Mouse (Mus musculus) adrenal gland, postnatal 10 days (tissue): ENCODE data around the gene Prr7. TPM values are rescaled to one million over a fixed set of nuclear protein-coding genes. Genes with fewer than 3 reads are reported as not detected.

Experiments
- DNase-seq: peaks from one replicate; pipeline ENCODE4 v3.0.0; 2021; ENCODE audit warnings: mixed read lengths
- microRNA-seq: library from miRNA; unstranded; fragments of <30 nt; microRNA quantifications from one replicate; pipeline ENCODE4 v1.2.0, GENCODE M21; 2021
- total RNA-seq, 2 experiments: library from RNA; stranded (reverse); gene quantifications; 2 replicates each; pipeline ENCODE4 v1.2.3; 2021

Prr7 gene
- total RNA-seq, 2 experiments from 2014 or later: 3.7 to 4.2 TPM

DNA sequence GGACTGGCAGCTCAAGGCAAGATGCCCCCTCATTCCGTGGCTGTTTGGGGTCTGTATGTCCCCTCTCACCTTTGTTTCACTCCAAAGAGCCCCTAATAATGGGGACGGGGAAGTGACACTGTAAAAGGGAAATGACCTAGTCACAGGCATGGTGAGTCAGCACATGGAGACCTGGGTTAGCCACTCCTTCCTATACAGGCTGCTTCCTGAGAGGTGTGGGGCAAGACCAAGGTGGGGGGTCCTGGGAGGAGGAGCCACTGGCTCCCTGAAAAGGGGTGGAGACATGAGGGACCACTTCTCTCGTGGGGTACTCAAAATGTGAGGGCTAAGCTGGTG is 46.2 kb downstream of the Prr7 start:
- no peak for DNase-seq

DNA sequence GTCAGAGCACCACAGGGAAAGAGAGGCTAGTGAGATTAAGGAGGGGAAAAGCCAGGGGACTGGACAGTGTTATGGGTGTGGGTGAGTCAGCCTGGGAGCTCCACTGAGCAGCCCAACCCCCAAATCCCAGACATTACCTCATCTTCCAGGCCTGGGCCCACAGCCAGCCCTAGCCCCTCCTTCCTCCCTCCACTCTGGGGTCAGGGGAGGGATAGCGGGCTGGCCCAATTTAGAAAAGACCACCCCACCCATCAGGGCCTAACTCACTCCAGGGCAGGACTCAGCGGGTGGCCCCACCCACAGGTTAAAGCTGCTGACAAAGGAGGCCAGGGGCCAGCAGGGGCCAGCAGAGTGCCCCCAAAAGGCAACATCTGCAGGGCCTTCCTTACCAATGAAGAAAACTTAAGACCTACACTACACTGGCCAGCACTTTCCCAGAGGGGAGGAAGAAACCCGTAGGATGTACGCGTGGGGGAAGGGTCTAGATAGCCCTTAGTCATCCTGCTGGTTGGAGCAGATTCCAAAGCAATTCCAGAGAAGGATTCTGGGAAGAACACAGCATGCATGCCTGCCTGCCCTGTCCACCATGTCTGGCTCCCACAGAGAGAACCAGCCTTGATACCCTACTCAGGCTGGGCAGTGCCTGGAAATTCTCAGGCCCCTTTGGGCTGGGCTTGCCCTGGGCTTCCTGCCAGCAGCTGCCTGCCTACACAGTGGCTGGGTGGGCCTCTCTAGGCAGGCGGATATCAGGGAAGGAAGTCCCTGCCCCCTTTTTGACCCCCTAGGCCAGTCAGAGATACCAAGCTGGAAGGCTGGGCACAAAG is 46.8 kb downstream of the Prr7 start:
- DNase-seq: peak; percentile 80

DNA sequence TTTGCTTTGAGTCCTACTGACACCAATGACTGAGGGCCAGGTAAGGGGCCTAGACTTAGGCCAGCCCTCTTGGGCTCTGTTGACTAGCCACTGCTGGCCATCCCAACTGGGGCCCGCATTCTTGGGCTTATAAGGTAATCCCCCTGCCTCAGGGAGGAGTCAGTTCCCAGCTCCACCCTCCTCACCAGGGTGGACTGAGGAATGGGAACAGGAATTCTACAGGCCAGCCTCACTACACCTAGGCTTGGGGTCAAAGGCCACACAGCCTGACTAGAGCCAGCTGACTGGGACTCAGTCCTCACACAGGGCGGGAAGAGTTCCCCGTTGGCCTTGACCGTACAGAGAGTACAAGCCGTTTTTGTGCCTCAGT is 47.4 kb downstream of the Prr7 start:
- DNase-seq: no peak

DNA sequence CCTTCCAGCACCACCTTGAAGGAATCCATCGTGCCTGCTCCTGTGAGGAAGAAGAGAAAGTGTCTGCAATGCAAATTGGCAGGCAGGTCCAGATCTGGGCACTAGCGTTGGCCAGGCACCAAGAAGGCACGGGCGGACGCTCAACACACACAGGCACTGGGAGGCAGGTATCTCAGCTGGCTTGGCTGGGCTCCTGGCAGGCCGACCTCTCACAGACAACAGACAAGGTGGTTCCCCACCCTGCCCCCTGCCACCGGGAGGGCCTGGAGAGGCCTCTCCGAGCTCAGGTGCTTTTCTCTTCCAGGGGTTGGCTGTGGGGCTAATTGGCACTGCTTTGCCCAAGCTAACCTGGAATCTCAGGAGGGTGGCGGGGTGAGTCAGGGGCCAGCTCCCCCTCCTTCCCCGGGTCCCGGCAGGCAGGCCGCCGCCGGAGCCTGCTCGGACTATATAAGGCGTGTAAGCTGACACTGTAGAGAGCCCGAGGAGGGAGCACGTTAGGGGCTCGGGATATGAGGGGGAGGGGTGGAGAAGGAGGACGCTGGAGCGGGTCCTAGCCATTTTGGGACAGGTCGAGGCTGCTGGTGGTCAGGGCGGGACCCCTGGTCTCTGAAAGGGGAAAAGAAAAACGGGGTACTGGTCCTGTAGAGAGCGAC is 48.4 kb downstream of the Prr7 start:
- DNase-seq: peak; percentile 69

DNA sequence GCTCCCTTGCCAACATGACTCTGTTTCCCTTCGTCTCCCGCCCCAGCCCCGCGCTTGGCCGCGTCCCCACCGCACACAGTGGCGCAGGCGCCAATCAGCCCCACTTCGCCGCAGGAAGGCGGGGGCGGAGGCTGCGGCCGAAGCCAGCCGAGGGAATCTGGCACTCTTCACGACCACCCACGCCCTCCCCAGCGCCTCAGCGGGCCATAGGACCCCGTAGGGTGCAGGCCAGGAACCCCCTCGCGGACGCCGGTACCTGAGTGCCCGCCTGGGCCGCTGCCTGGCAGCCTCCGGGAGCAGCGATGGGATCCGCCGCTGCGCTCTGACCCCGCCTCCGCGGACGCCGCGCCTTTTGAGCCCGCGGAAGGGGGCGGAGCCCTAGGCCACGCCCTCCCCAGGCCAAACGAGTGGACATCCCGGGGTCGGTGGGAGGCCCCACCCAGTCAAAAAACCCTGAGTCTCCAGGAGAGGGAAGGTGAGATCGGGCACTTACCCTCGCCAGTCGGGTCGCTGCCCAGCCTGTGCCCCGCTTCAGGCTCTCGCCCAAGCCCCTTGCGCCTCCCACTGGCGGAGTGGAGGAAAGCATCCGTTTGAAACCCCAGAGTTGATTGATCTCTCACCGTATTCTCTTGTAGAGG is 49.2 kb downstream of the Prr7 start, which contains the start of gene Pdlim7:
Gene Pdlim7 (minus strand): TSS at position 566 of the 638 bp plus-strand sequence.
- peak; percentile 95 for DNase-seq

DNA sequence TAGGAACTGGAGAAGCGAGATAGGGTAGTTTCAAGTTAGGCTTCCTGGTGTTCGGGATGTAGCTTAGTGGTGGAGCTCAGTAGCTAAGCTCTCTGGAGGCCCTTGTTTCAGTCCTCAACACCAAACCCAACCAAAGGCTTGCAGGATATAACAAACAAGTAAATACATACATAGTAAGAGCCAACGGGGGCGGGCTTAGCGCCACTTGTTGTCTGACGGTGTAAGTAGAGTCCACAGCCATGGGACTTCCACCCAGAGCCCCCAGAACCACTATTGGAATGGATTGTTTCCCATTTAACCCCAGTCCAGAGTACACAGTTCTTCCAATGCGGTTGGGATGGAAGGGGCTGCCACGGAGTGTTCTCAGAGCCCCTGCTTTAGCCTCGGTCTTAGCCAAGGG is 49.8 kb downstream of the Prr7 start:
- no peak for DNase-seq

DNA sequence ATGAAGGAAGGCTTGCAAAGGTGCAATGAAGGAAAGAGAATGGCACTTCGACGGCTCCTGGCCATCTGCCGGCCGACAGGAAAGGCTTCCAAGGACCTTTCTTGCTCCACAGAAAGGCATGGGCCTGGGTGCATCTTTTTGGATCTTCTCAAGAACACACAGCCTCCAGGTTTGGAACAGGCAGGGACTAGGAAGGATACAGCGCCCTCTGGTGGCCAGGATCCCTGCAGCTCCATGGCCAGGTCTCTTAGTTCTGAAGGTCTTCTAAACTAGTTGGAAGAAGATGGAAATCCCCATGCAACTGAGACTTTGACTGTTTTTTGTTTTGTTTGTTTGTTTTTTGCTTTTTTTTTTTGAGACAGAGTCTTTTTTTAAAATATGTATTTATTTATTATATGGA is 52.9 kb downstream of the Prr7 start:
- DNase-seq: peak; percentile 93

DNA sequence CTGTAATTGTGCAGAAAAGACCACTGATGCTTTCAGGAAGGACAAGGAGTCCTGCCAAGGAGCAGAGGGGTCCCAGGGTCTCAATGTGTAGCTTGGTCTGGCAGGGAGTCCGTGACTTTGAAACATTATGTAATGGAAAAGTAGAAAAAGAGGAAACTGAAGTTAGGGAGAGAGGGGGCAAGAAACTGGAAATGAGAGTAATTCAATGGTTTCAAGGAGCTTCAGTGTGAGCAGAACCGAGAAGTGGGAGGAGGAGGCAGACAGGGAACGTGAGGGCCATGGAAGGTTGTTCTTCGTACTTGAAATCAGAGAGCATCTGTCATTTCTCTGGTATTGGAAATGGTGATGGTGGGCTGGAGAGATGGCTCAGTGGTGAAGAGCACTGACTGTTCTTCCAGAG is 55.5 kb downstream of the Prr7 start:
- no peak for DNase-seq

DNA sequence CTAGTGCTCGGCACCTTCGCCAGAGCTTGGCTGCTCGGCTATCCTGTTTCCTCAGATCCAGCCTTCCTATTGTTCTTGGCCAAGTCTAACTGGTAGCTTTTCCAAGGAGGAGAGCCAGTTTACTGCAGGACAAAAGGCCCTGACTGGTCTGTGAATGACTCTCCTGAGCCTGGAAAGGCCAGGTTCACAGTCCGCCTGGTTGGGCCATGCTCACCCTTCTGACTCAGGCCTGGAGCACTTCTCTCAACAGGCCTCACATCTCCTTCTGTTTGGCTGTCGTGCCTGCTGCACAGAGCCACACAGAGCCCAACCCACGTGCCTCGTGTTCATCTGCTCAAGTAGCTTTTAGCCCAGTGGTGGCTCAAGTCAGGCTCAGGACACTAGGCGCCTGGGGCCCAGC is 58.7 kb downstream of the Prr7 start:
- DNase-seq: peak; percentile 7

Small RNAs within 50 kb of the gene (microRNA-seq; reads per million reads assigned to microRNA genes)
- 2.8 reads per million for gene Mir6943
- 8.3 reads per million, percentile 12 among the genes with 10 or more reads in this experiment for gene Mir6944
- gene Mir6945: 2.3 reads per million

Other genes with a start within 250 kb of the Prr7 start
- gene Prelid1, start 143.8 kb upstream of the Prr7 start, total RNA-seq: 100 to 1,000 TPM; 168 to 185 TPM
- 10 to 100 TPM; 54.8 to 67.8 TPM for gene Rab24, start 142.3 kb upstream of the Prr7 start, total RNA-seq
- gene Mxd3, start 134.4 kb upstream of the Prr7 start, total RNA-seq: 10 to 100 TPM; 11.0 to 12.8 TPM
- gene Lman2, start 101.5 kb upstream of the Prr7 start, total RNA-seq: 100 to 1,000 TPM; 105 to 113 TPM
- gene Rgs14, start 94.5 kb upstream of the Prr7 start, total RNA-seq: 1 to 10 TPM; 1.9 to 2.6 TPM
- under 1 TPM in 1 of 2 experiments, not detected in 1; 0.42 TPM for gene Slc34a1, start 66.1 kb upstream of the Prr7 start, total RNA-seq
- not detected for gene Pfn3, start 49.0 kb upstream of the Prr7 start, total RNA-seq
- gene F12, start 37.5 kb upstream of the Prr7 start, total RNA-seq: 100 to 1,000 TPM in 1 of 2 experiments, 10 to 100 TPM in 1; 39.7 to 101 TPM
- 10 to 100 TPM; 40.2 to 47.0 TPM for gene Grk6, start 19.2 kb upstream of the Prr7 start, total RNA-seq
- 10 to 100 TPM; 32.1 to 41.6 TPM for gene Dbn1, start 23.8 kb downstream of the Prr7 start, total RNA-seq
- 10 to 100 TPM; 31.6 to 39.4 TPM for gene Pdlim7, start 49.4 kb downstream of the Prr7 start, total RNA-seq
- gene Dok3, start 65.0 kb downstream of the Prr7 start, total RNA-seq: 1 to 10 TPM; 5.0 to 5.1 TPM
- gene Ddx41, start 72.4 kb downstream of the Prr7 start, total RNA-seq: 10 to 100 TPM; 38.5 to 39.9 TPM
- 10 to 100 TPM; 32.4 to 52.0 TPM for gene Fam193b, start 106.9 kb downstream of the Prr7 start, total RNA-seq
- gene Tmed9, start 109.5 kb downstream of the Prr7 start, total RNA-seq: 100 to 1,000 TPM; 144 to 146 TPM
- gene B4galt7, start 135.6 kb downstream of the Prr7 start, total RNA-seq: 10 to 100 TPM; 11.7 to 14.9 TPM
- 10 to 100 TPM; 27.4 to 28.4 TPM for gene Caml, start 158.7 kb downstream of the Prr7 start, total RNA-seq
- gene Ddx46, start 170.8 kb downstream of the Prr7 start, total RNA-seq: 10 to 100 TPM; 30.6 to 36.4 TPM
- 10 to 100 TPM; 52.5 to 53.8 TPM for gene B230219D22Rik, start 228.9 kb downstream of the Prr7 start, total RNA-seq